Mouse (Mus musculus) telencephalon, adult 2 months (tissue): Measurements from ENCODE around the gene 9530053A07Rik.
A peak's percentile ranks its signal among the peaks of the same experiment; 100 is the strongest.

Experiments
- DNase-seq: peaks from one replicate; pipeline ENCODE4 v3.0.0-alpha.2; 2011; ENCODE audit warnings: low read depth, low spot score

Gene 9530053A07Rik

DNA sequence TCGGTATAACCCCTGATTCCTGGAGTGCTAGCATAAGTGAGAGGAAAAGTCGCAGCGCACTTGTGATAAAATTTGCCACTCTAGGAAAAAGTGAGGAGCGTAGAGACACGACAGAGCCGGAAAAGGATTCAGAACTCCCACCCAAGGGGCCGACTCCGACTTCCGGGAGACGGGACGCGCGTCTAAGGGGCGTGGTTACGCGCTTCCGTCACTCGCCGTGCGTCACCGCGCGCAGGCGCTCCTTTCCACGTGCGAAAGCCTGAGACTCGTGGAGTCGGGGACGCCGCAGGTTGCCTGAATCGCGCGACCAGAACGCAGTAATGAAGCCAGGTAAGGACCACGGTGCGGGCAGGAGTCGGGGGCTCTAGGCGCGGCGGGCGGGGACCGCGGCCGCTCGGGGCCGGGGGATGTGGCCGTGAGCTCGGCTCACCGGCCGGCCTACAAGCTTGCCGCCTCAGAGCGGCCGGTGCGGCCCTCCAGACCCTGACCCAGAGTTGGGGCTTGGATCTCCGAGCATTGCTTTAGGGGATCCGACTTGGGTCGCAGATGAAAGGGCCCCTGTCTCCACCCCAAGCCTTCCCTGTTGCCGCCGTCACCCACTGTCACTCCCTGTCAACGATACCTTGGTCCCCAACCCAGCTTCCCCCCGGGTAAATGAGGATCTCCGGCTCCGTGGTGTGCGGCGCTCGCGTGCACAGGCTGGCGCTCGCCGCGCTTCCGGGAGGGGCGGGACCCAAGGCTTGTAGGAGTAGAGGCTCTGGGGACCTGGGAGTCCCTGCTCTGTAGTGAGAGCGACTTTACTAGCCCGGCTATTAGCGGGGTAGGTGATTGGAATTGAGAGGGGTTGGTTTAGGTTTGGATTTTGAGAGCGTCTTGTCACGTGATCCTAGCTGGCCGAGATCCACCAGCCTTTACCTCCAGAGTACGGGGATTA, 40.5 kb downstream of the 9530053A07Rik start, which contains the start of gene Fbl:
Gene Fbl, plus strand, starts transcription at position 222 of the 934 bp plus-strand sequence.
- DNase-seq, result peak; percentile 84

DNA sequence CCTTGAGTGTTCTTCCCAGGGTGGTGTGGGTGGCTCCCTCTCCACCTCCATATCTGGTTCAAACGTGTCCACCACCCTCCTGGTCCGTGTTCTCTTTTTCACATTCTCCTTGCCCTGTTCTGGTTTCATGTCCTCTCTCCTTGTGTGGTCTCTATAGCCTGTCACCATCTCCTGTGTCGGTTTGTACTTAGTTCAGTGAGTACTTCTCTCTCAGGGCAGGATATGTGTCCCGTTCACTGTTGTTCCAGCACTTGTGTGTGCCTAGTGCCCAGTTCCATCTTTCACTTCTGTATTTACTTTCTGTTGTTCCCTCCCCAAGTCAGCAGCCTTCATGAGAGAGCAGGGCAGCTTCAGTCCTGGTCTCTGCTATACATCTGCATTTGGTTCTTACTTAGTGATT, 46.1 kb downstream of the 9530053A07Rik start:
- DNase-seq, result no peak

DNA sequence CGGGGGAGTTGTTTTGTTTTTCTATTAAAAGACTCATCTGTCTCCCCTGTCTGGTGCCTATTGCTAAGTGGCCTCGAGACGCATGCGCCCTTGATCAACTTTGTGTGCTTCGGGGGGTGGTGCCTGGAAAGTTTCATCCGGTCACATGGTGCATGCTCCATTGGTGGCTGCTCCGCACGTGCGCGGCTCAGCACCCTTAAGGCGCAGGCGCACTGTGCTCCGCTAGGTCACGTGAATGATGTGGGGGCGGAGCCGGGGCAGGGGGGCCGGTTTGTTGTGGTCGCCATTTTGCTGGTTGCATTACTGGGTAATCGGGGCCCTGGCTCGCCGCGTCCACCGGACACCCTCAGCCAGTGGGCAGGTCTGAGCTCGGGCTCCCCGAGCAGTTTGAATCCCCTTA, 50.0 kb downstream of the 9530053A07Rik start, which contains the start of gene Dyrk1b:
Gene Dyrk1b, plus strand, starts transcription at position 242 of the 400 bp plus-strand sequence.
- DNase-seq, result peak; percentile 97

GRCm38 (mm10) chr7:28179741-28180377, 50.6 kb downstream of the 9530053A07Rik start:
- peak; percentile 92 for DNase-seq

DNA sequence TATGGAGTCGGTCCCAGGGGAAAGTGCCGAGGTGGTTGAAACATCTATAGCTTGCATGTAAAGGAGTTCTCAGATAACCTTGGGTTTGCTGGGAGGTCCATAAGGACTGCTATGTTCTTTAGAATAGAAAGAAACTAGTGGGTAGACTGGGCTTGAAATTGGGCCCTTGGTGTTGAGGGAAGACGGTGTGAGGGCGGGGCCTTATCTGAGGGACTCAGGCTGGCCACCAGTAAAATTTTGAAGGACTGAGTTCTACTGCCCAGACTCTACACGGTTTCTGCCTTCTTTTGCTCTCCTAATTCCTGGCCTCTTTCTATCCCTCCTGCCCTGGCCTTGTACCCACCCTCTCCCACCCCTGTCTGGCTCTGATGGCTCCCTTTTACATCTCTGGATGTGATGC, 51.6 kb downstream of the 9530053A07Rik start:
- no peak for DNase-seq

GRCm38 (mm10) chr7:28181376-28181775, 52.1 kb downstream of the 9530053A07Rik start:
- DNase-seq, result no peak

- no peak for DNase-seq
Measured at GRCm38 (mm10) chr7:28182320-28182719, 53.1 kb downstream of the 9530053A07Rik start.

GRCm38 (mm10) chr7:28185884-28186283, 56.6 kb downstream of the 9530053A07Rik start:
- DNase-seq, result no peak

DNA sequence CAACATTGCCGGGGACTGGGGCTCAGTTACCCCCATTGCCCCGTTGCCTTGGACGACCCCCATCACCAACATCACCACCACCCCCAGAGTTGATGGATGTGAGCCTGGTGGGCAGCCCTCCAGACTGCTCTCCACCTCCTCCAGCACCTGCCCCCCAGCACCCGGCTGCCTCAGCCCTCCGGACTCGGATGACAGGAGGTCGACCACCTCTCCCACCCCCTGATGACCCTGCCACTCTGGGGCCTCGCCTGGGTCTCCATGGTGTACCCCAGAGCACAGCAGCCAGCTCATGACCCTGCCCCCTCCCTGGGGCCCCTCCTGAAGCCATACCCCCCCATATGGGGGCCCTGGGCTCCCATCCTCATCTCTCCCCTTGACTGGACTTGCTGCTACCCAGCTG, 57.4 kb downstream of the 9530053A07Rik start:
- DNase-seq, result no peak

DNA sequence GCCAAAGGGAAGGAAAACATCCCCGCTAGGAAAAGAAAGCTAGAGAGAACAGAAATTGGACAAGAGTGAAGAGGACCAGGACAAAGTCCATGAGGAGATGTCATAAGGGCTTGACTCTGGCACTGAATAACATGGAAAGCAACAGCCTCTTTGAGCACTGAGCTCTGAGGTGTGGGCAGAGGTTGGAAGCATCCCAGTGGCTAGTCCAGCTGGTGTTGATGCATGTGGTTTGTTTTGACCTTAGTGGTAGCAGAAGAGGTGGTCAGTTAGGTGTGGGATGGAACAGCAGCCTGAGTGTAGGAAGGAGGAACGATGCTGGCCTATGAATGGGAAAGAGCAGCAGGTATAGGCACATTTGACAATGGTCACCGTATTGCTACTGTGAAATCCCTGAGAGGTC, 62.2 kb downstream of the 9530053A07Rik start:
- DNase-seq, result no peak

DNA sequence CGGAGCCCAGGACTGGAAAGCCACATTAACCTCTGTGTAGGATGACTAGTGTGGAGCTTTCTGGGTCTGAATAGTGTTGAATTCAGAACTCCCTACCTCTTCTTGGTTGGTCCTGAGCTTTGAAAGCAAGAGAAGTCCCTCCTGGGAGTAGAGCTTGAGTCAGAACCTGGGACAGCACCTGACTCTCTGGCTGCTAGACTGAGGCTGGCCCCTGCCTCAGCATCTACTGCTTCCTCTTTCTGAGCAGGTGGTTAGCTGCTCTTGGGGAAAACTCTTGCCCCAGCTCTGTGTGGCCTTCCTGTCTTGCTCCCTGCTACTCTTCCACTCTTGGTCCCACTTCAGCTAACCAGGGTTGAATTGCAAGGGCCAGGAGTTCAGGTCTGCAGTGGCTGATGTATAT, 62.6 kb downstream of the 9530053A07Rik start:
- no peak for DNase-seq

DNA sequence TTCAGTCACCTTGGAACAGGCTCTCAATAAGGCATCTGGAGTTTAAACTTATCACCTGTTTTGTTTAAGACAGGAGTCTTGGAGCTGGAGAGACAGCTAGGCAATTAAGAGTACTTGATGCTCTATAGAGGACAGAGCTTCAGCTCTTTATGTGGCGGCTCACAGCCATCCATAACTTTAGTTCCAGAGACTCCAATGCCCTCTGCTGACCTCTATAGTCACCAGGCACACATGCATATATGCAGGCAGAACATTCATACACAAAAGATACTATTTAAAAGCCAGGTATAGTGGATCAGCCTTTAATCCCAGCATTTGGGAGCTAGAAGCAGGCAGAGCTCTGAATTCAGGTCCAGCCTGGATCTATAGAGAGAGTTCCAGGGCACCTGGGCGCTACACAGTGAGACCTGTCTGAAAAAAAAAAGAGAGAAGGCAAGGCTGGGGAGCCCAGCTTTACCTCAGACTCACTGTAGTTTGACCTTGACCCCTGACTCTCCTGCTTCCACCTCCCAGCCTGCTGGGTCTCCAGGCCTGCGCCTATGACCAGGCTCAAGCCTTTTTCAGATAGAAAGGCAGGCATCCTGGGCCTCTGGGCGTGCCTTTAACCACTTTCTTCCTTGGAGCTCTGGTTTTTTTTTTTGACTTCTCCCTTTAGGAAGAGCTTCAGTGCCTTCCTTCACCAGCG, 66.3 kb downstream of the 9530053A07Rik start:
- no peak for DNase-seq

DNA sequence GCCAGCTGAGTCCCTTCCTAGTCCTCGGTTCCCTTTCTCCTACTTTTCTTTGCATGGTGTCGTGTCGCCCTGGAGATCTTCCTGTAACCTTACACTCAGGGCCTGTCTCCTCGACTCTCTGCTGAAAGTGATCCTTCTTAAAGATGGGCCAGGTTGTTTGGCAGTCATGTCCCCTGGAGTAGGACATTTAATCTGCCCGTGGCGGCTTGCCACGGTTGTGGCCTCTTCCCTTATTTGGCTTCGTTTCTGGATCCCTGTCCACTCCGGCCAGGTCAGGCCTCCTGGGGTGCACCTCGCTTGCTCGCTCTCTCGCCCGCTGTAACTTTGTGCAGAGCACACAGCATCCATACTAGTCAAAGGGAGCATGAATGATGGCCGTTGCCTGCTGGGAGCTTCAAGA, 67.3 kb downstream of the 9530053A07Rik start:
- no peak for DNase-seq

DNA sequence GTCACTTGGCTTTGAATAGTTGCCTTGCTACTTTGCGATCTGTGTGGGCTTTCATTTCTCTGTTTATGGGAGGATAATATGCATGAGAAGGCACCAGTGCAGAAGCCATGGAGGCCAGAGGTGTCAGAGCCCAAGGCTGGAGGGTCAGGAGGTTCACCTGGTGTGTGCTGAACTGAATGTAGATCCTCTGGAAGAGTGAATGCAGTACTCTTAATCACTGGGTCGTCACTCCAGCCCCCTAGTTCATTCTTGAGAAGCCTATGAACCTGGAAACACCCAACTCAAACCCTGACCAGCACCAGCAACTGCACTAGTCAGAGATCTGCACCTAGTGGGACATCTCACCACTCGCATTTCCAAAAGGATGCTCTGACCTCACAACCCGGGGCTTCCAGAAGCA, 69.8 kb downstream of the 9530053A07Rik start:
- DNase-seq, result no peak

DNA sequence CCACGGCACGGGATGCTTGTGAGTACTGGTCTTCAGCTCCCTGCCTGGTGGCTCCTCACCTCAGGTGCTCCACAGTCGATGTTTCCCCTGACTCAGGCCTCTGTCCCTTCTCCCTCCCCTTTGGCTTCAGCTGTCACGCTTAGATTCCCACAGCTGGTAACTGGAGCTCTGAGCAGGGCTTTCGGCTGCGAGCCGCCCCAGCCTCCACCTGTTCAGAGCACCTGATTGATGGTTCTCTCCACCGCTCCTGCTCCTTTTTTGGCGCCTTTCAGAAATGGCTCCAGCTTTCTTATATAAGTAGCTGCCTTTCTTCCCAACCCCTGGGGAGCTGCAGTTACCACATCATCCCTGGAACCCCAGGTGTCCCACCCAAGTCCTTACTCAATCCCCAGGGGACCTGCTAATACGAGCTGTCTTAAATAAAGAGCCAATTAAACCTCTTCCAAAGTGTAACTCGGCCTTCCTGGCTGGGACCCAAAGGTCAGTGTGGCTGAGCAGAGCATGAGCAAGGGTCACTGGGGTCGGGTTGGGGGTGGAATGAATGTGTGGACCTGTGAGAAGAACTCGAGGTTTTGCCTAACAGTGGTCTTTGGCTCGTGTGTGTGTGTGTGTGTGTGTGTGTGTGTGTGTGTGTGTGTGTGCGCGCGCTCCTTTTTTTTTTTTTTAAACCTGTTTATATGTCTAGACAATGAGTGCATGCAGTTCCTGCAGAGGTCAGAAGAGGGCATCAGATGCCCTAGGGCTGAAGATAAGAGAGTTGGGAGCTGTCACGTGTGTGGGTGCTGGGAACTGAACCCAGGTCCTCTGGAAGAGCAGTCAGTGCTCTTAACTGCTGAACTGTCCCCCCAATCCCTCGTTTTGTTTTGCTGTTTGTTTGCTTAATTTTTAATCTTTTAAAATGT, 74.2 kb downstream of the 9530053A07Rik start:
- no peak for DNase-seq

DNA sequence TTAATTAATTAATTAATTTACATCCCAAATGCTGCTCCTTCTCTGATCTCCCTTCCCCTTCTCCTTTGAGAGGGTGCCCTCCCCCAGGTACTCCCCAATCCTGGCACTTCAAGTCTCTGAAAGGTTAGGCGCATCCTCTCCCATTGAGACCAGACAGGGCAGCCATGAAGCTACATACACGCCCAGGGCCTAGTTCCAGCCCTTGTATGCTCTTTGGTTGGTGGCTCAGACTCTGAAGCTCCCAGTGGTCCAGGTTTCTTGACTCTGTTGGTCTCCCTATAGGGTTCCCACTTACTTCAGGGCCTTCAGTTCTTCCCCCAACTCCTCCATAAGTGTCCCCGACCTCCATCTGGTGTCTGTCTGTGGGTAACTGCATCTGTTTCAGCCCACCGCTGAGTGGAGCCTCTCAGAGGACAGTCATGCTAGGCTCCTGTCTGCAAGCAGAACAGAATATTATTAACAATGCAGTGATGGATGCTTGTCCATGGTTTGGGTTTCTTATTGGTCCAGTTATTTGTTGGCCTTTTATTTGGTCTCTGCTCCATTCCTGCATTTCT, 76.9 kb downstream of the 9530053A07Rik start:
- no peak for DNase-seq

DNA sequence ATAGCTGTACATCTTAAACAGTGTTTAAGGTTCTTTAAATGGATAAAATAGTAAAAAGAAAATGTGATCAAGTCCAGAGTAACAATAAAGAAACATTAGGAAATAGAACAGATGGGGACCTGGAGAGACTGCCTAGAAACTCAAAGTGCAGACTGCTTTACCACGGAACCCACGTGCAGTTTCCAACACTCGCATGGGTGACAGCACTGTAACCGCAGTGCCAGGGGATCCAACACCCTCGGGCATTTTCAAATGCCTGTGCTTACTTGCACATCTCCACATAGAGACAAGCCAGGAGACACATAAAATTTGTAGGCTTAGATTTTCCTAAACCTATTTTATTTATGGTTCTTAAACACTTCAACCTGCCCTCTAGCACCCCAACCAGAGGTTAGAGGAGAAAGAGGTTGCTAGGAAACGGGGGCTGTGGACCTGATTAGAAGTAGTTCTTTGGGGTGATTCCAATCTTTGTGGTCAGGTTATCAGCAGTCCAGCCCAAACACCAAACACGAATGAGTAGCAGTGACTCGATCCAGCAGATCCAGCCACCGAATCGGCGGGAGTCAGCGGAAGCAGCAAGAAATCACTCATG, 79.2 kb downstream of the 9530053A07Rik start:
- peak; percentile 21 for DNase-seq

DNA sequence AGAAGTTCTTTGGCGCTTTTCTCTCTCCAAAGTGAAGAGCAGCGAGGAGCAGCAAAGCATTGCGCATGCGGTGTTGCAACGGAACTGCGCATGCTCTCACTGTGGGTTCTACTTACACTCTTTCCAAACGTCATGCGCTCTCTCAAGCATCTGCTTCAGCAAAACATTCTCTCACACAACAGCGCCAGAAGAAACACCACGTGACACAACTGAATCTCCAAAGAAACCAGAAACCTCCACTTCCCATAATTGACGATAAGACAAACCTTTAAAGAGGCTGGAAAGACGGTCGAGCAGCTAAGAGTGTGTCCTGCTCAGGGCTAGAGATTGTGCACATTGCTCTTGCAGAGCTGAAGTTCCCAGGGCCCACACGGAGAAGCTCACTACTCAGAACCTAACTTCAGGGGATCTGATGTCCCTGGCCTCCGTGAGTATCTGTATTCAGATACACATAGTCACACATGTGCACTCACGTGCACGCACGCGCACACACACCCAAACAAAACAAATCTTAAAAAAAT, 79.8 kb downstream of the 9530053A07Rik start:
- DNase-seq, result peak; percentile 86

- DNase-seq, result no peak
Measured at GRCm38 (mm10) chr7:28210731-28211130, 81.5 kb downstream of the 9530053A07Rik start.

- no peak for DNase-seq
Measured at GRCm38 (mm10) chr7:28214142-28214541, 84.9 kb downstream of the 9530053A07Rik start.
